Mouse (Mus musculus): ENCODE results near the gene Pcna. TPM values are rescaled to one million over a fixed set of nuclear protein-coding genes. Genes with fewer than 3 reads are reported as not detected.

Pcna gene
- total RNA-seq (2023), result 100 to 1,000 TPM; 180 to 207 TPM

DNA sequence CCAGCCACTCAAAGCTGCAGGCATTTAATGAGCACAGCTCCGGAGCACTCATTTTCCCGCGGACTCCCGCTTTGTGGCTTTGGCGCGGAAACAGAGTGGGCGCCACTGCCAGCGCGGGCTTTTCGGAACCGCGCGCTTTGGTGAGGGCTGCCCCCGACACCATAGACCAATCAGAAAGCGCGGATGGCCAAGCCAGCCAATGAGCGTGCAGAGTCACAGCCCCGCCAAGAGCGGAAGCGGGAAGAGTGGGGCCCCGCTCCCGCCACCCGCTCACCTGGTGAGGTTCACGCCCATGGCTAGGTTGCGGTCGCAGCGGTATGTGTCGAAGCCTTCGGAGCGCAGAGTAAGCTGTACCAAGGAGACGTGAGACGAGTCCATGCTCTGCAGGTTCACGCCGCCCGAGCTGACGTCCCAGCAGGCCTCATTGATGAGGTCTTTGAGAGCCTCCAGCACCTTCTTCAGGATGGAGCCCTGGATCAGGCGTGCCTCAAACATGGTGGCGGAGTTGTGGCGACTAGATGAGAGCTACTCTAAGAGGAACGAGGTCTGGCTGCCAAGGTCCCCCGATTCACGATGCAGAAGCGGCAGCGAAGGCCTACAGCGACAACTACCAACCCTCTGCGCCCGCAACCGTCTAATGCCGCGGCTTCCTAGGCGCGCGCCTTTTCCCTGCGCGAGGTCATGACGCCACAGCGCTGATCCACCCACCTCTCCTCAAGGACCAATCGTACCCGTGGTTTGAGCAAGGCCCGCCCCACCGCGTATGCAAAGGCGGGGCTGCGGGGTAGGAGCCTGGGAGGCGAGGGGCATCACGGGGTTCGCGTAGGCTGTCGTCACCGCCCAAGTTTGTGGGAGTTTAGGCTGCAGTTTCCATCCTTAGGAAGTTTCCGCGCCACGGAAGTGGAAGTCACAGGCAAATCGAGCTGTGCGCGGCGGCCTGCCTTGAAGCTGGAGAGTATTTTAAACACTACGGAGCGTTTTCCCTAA is at the start of gene Pcna:
TSS of gene Pcna (minus strand) at position 773 of the 987 bp plus-strand sequence.

GRCm38 (mm10) chr2:132262879-132263398 is 9.8 kb upstream of the Pcna start, which contains the start of gene Cds2:
Gene Cds2 (plus strand): TSS chr2:132263148.

DNA sequence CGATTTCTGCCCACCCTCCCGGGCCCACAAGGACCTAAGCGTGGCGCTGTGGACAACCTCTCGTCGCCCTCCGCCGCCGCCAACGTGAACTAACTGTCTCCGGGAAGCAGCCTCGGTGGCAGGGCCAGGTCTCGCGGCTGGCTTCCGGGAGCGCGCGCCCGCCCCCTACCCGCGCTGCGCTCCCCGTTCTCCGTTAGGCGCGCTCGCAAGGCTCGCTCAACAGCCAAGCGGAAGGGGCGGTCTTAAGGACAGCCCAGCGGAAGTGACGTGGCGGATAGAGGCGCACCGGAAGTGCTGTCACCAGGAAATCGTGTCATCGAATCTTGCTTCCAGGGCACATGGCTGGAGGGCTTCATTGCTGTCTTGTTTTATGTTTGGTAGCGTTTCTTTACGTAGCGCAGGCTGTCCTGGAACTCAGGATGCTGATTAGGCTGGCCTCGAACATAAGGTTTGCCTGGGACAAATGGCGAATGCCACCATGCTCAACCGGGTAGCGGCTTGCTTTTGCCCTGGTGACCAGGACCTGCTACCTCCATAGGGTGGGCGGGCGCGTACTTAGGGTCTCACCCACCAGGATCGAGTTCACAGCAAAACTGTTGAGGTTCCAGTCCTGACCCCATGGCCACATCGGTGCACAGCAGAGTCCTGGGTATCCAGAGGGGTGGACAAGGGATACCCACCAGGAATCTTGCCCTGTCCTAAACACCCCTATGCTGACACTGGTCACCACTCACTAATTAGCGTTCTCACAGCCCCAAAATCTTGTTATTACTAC is 5.4 kb downstream of the Pcna start, which contains the start of gene Tmem230:
TSS of gene Tmem230 (minus strand) at position 269 of the 775 bp plus-strand sequence.

Other genes with a start within 250 kb of the Pcna start
- 10 to 100 TPM; 79.5 to 93.2 TPM for gene Rassf2, start 223.1 kb downstream of the Pcna start, total RNA-seq (2023)
- 10 to 100 TPM; 24.4 to 30.7 TPM for gene Slc23a2, start 108.2 kb downstream of the Pcna start, total RNA-seq (2023)
- 10 to 100 TPM; 26.5 to 30.0 TPM for gene Tmem230, start 5.5 kb downstream of the Pcna start, total RNA-seq (2023)
- 10 to 100 TPM; 47.5 to 53.0 TPM for gene Cds2, start 9.8 kb upstream of the Pcna start, total RNA-seq (2023)
- not detected for gene Prokr2, start 132.1 kb upstream of the Pcna start, total RNA-seq (2023)